Mouse (Mus musculus): Measurements from ENCODE around the gene Gpr137b. TPM values are rescaled to one million over a fixed set of nuclear protein-coding genes. Genes with fewer than 3 reads are reported as not detected.
"Not testable (repeated sequence)": the region's sequence is repeated elsewhere in the genome, so short reads cannot be mapped to it uniquely, and the experiment has no call there.

Gpr137b gene
- polyA plus RNA-seq, 1 experiment from 2014 or later: 29.5 TPM

GRCm38 (mm10) chr13:13403366-13403765, 9.6 kb upstream of the Gpr137b start:
- not testable (repeated sequence) for H3K36me3 ChIP-seq; H3K4me3 ChIP-seq; H3K9me3 ChIP-seq; H3K27me3 ChIP-seq (ENCODE audit: insufficient read depth, poor library complexity, severe bottlenecking); DNase-seq (ENCODE audit: low spot score); H3K4me1 ChIP-seq (replicated peaks); H3K27ac ChIP-seq
- 87% methylated on average over 3 of the region's 3 CpGs for WGBS

- H3K27me3 ChIP-seq (ENCODE audit: insufficient read depth, poor library complexity, severe bottlenecking); H3K4me1 ChIP-seq (replicated peaks); H3K9me3 ChIP-seq; H3K4me3 ChIP-seq; DNase-seq (ENCODE audit: low spot score); H3K36me3 ChIP-seq; H3K27ac ChIP-seq: not testable (repeated sequence)
- 72% methylated on average over 5 of the region's 5 CpGs for WGBS
Observed at GRCm38 (mm10) chr13:13402818-13403217, 9.0 kb upstream of the Gpr137b start.

- not testable (repeated sequence) for H3K4me1 ChIP-seq (replicated peaks); H3K9me3 ChIP-seq; H3K27ac ChIP-seq; H3K27me3 ChIP-seq (ENCODE audit: insufficient read depth, poor library complexity, severe bottlenecking); DNase-seq (ENCODE audit: low spot score); H3K36me3 ChIP-seq; H3K4me3 ChIP-seq
- WGBS: 86% methylated on average over 3 of the region's 3 CpGs
Observed at GRCm38 (mm10) chr13:13400851-13401250, 7.0 kb upstream of the Gpr137b start.

- peak; percentile 62 for DNase-seq (ENCODE audit: low spot score)
- H3K27ac ChIP-seq; H3K36me3 ChIP-seq; H3K27me3 ChIP-seq (ENCODE audit: insufficient read depth, poor library complexity, severe bottlenecking); H3K9me3 ChIP-seq; H3K4me1 ChIP-seq (replicated peaks): not testable (repeated sequence)
- under 1% methylated on average over 15 of the region's 15 CpGs for WGBS
- H3K4me3 ChIP-seq: peak overlapping the region; percentile 46
Observed at GRCm38 (mm10) chr13:13394096-13394395, 232 bp upstream of the Gpr137b start.

- not testable (repeated sequence) for H3K4me3 ChIP-seq; H3K4me1 ChIP-seq (replicated peaks); H3K27ac ChIP-seq; H3K27me3 ChIP-seq (ENCODE audit: insufficient read depth, poor library complexity, severe bottlenecking); DNase-seq (ENCODE audit: low spot score); H3K9me3 ChIP-seq; H3K36me3 ChIP-seq
- 100% methylated on average over 2 of the region's 7 CpGs for WGBS
Observed at GRCm38 (mm10) chr13:13378168-13378859, 15.5 kb downstream of the Gpr137b start.

GRCm38 (mm10) chr13:13377180-13377579, 16.6 kb downstream of the Gpr137b start:
- H3K27ac ChIP-seq: no peak overlapping the region
- no peaks in the 10 kb centered on the region for H3K9me3 ChIP-seq
- peaks cover 6% of the 10 kb centered on the region; the same call in 1 of the 2 replicates for H3K36me3 ChIP-seq
- no peaks in the 10 kb centered on the region for H3K4me1 ChIP-seq (replicated peaks)
- H3K27me3 ChIP-seq (ENCODE audit: insufficient read depth, poor library complexity, severe bottlenecking): no peaks in the 10 kb centered on the region
- no peak overlapping the region for H3K4me3 ChIP-seq
- 90% methylated on average over 5 of the region's 5 CpGs for WGBS
- no peak for DNase-seq (ENCODE audit: low spot score)

GRCm38 (mm10) chr13:13373965-13374364, 19.8 kb downstream of the Gpr137b start:
- H3K9me3 ChIP-seq; H3K4me3 ChIP-seq; DNase-seq (ENCODE audit: low spot score); H3K4me1 ChIP-seq (replicated peaks); H3K36me3 ChIP-seq; H3K27ac ChIP-seq; H3K27me3 ChIP-seq (ENCODE audit: insufficient read depth, poor library complexity, severe bottlenecking): not testable (repeated sequence)
- 97% methylated on average over 6 of the region's 6 CpGs for WGBS

- H3K27ac ChIP-seq; H3K4me3 ChIP-seq; H3K27me3 ChIP-seq (ENCODE audit: insufficient read depth, poor library complexity, severe bottlenecking); H3K9me3 ChIP-seq; DNase-seq (ENCODE audit: low spot score); H3K4me1 ChIP-seq (replicated peaks): not testable (repeated sequence)
- WGBS: 87% methylated on average over 7 of the region's 7 CpGs
- peaks cover 15% of the 10 kb centered on the region for H3K36me3 ChIP-seq
Observed at GRCm38 (mm10) chr13:13371436-13371835, 22.4 kb downstream of the Gpr137b start.

- not testable (repeated sequence) for H3K27me3 ChIP-seq (ENCODE audit: insufficient read depth, poor library complexity, severe bottlenecking); H3K4me1 ChIP-seq (replicated peaks); H3K4me3 ChIP-seq; H3K9me3 ChIP-seq; DNase-seq (ENCODE audit: low spot score); H3K27ac ChIP-seq
- H3K36me3 ChIP-seq: peaks cover 54% of the 10 kb centered on the region
- 88% methylated on average over 2 of the region's 2 CpGs for WGBS
Observed at GRCm38 (mm10) chr13:13366371-13366770, 27.4 kb downstream of the Gpr137b start.

- H3K9me3 ChIP-seq; H3K4me1 ChIP-seq (replicated peaks); H3K4me3 ChIP-seq; DNase-seq (ENCODE audit: low spot score); H3K27me3 ChIP-seq (ENCODE audit: insufficient read depth, poor library complexity, severe bottlenecking); H3K27ac ChIP-seq: not testable (repeated sequence)
- peaks cover 75% of the 10 kb centered on the region for H3K36me3 ChIP-seq
- WGBS: 96% methylated on average over 7 of the region's 7 CpGs
Observed at GRCm38 (mm10) chr13:13363536-13363935, 30.3 kb downstream of the Gpr137b start.

GRCm38 (mm10) chr13:13362261-13362660, 31.6 kb downstream of the Gpr137b start:
- WGBS: 95% methylated on average over 6 of the region's 6 CpGs
- not testable (repeated sequence) for H3K27me3 ChIP-seq (ENCODE audit: insufficient read depth, poor library complexity, severe bottlenecking); H3K9me3 ChIP-seq; DNase-seq (ENCODE audit: low spot score); H3K4me1 ChIP-seq (replicated peaks); H3K27ac ChIP-seq; H3K4me3 ChIP-seq
- H3K36me3 ChIP-seq: peaks cover 83% of the 10 kb centered on the region

GRCm38 (mm10) chr13:13360045-13360444, 33.8 kb downstream of the Gpr137b start:
- not testable (repeated sequence) for H3K9me3 ChIP-seq; H3K27me3 ChIP-seq (ENCODE audit: insufficient read depth, poor library complexity, severe bottlenecking); H3K4me3 ChIP-seq; H3K27ac ChIP-seq; H3K4me1 ChIP-seq (replicated peaks); DNase-seq (ENCODE audit: low spot score)
- peaks cover 66% of the 10 kb centered on the region for H3K36me3 ChIP-seq
- WGBS: 92% methylated on average over 4 of the region's 4 CpGs

GRCm38 (mm10) chr13:13358602-13359001, 35.2 kb downstream of the Gpr137b start:
- H3K27me3 ChIP-seq (ENCODE audit: insufficient read depth, poor library complexity, severe bottlenecking); H3K4me3 ChIP-seq; H3K9me3 ChIP-seq; DNase-seq (ENCODE audit: low spot score); H3K4me1 ChIP-seq (replicated peaks); H3K27ac ChIP-seq: not testable (repeated sequence)
- whole genome bisulfite sequencing: 91% methylated on average over 7 of the region's 7 CpGs
- H3K36me3 ChIP-seq: peaks cover 51% of the 10 kb centered on the region

- H3K27ac ChIP-seq; H3K27me3 ChIP-seq (ENCODE audit: insufficient read depth, poor library complexity, severe bottlenecking); DNase-seq (ENCODE audit: low spot score); H3K9me3 ChIP-seq; H3K4me1 ChIP-seq (replicated peaks); H3K4me3 ChIP-seq: not testable (repeated sequence)
- peaks cover 46% of the 10 kb centered on the region for H3K36me3 ChIP-seq
- 88% methylated on average over 8 of the region's 8 CpGs for WGBS
Observed at GRCm38 (mm10) chr13:13358097-13358496, 35.7 kb downstream of the Gpr137b start.
